Mouse (Mus musculus): ENCODE results near the gene Ndrg2. TPM values are rescaled to one million over a fixed set of nuclear protein-coding genes. Genes with fewer than 3 reads are reported as not detected.

Ndrg2 gene
- total RNA-seq, 1 experiment = 5.7 TPM

GRCm38 (mm10) chr14:51941577-51941976, 27.6 kb upstream of the Ndrg2 start:
- TF ChIP-seq CHD2 (IDR thresholded peaks at IDR 0.05; ENCODE audit: low read depth, low read length) = no peak
- H3K4me3 ChIP-seq (ENCODE audit: insufficient read depth in 1 of 2, low read depth in 1 of 2, low read length in 2 of 2, poor library complexity in 1 of 2, severe bottlenecking in 1 of 2) = no peak overlapping the region
- no peak overlapping the region for H3K9ac ChIP-seq (ENCODE audit: insufficient read depth, low read depth, low read length, poor library complexity, severe bottlenecking)
- in situ Hi-C loops (cut with MboI; ENCODE audit: low sequenced_read_pairs in 2 of 2, unreplicated experiment in 2 of 2) = no loop called here
- H3K4me1 ChIP-seq (ENCODE audit: control insufficient read depth in 2 of 2, insufficient read depth in 2 of 2, low read length in 2 of 2, poor library complexity in 1 of 2) = peaks cover 2 to 6% of the 10 kb centered on the region in 2 experiments; a peak in 2 of 4 replicates
- H3K9me3 ChIP-seq (ENCODE audit: control insufficient read depth, insufficient read depth, low read depth, low read length) = no peaks in the 10 kb centered on the region
- H3K36me3 ChIP-seq (ENCODE audit: control insufficient read depth, insufficient read depth, low read length, poor library complexity, severe bottlenecking) = no peaks in the 10 kb centered on the region
- no peak for DNase-seq (ENCODE audit: low read depth, low spot score)
- H3K27ac ChIP-seq (ENCODE audit: insufficient read depth, low read depth, low read length, poor library complexity, severe bottlenecking) = no peak overlapping the region

- no peak overlapping the region for H3K9ac ChIP-seq (ENCODE audit: insufficient read depth, low read depth, low read length, poor library complexity, severe bottlenecking)
- H3K4me3 ChIP-seq (ENCODE audit: insufficient read depth in 1 of 2, low read depth in 1 of 2, low read length in 2 of 2, poor library complexity in 1 of 2, severe bottlenecking in 1 of 2) = no peak overlapping the region
- peaks cover 2 to 6% of the 10 kb centered on the region in 2 experiments; a peak in 2 of 4 replicates for H3K4me1 ChIP-seq (ENCODE audit: control insufficient read depth in 2 of 2, insufficient read depth in 2 of 2, low read length in 2 of 2, poor library complexity in 1 of 2)
- TF ChIP-seq CHD2 (IDR thresholded peaks at IDR 0.05; ENCODE audit: low read depth, low read length) (no peak), ZC3H11A (IDR thresholded peaks at IDR 0.05; ENCODE audit: borderline replicate concordance, low read depth, low read length) (no peak), MAFK (IDR thresholded peaks at IDR 0.05; ENCODE audit: insufficient read depth, low read depth, low read length) (no peak), ZNF384 (IDR thresholded peaks at IDR 0.05; ENCODE audit: low read depth, low read length) (no peak), HCFC1 (IDR thresholded peaks at IDR 0.05; ENCODE audit: borderline replicate concordance, insufficient read depth, low read length) (no peak)
- in situ Hi-C loops (cut with MboI; ENCODE audit: low sequenced_read_pairs in 2 of 2, unreplicated experiment in 2 of 2) = no loop called here
- no peaks in the 10 kb centered on the region for H3K9me3 ChIP-seq (ENCODE audit: control insufficient read depth, insufficient read depth, low read depth, low read length)
- H3K27ac ChIP-seq (ENCODE audit: insufficient read depth, low read depth, low read length, poor library complexity, severe bottlenecking) = no peak overlapping the region
- H3K36me3 ChIP-seq (ENCODE audit: control insufficient read depth, insufficient read depth, low read length, poor library complexity, severe bottlenecking) = no peaks in the 10 kb centered on the region
- DNase-seq (ENCODE audit: low read depth, low spot score) = peak; percentile 51
Observed at GRCm38 (mm10) chr14:51940944-51941560, 27.1 kb upstream of the Ndrg2 start.

- TF ChIP-seq HCFC1 (IDR thresholded peaks at IDR 0.05; ENCODE audit: borderline replicate concordance, insufficient read depth, low read length) (no peak), CHD2 (IDR thresholded peaks at IDR 0.05; ENCODE audit: low read depth, low read length) (no peak), ZC3H11A (IDR thresholded peaks at IDR 0.05; ENCODE audit: borderline replicate concordance, low read depth, low read length) (no peak), MAFK (IDR thresholded peaks at IDR 0.05; ENCODE audit: insufficient read depth, low read depth, low read length) (no peak), ZNF384 (IDR thresholded peaks at IDR 0.05; ENCODE audit: low read depth, low read length) (no peak)
- Histone ChIP-seq H3K36me3 (ENCODE audit: control insufficient read depth, insufficient read depth, low read length, poor library complexity, severe bottlenecking) (no peaks in the 10 kb centered on the region), H3K9ac (ENCODE audit: insufficient read depth, low read depth, low read length, poor library complexity, severe bottlenecking) (no peak overlapping the region), H3K4me1 (ENCODE audit: control insufficient read depth in 2 of 2, insufficient read depth in 2 of 2, low read length in 2 of 2, poor library complexity in 1 of 2) (peaks cover 2 to 6% of the 10 kb centered on the region in 2 experiments; a peak in 2 of 4 replicates), H3K4me3 (ENCODE audit: insufficient read depth in 1 of 2, low read depth in 1 of 2, low read length in 2 of 2, poor library complexity in 1 of 2, severe bottlenecking in 1 of 2) (no peak overlapping the region), H3K9me3 (ENCODE audit: control insufficient read depth, insufficient read depth, low read depth, low read length) (no peaks in the 10 kb centered on the region), H3K27ac (ENCODE audit: insufficient read depth, low read depth, low read length, poor library complexity, severe bottlenecking) (no peak overlapping the region)
- DNase-seq (ENCODE audit: low read depth, low spot score) = no peak
- in situ Hi-C loops (cut with MboI; ENCODE audit: low sequenced_read_pairs in 2 of 2, unreplicated experiment in 2 of 2) = no loop called here
Observed at GRCm38 (mm10) chr14:51939005-51939404, 25.0 kb upstream of the Ndrg2 start.

- no peak for DNase-seq (ENCODE audit: low read depth, low spot score)
- TF ChIP-seq ZC3H11A (IDR thresholded peaks at IDR 0.05; ENCODE audit: borderline replicate concordance, low read depth, low read length) (no peak), ZNF384 (IDR thresholded peaks at IDR 0.05; ENCODE audit: low read depth, low read length) (no peak), MAFK (IDR thresholded peaks at IDR 0.05; ENCODE audit: insufficient read depth, low read depth, low read length) (no peak), CHD2 (IDR thresholded peaks at IDR 0.05; ENCODE audit: low read depth, low read length) (no peak), HCFC1 (IDR thresholded peaks at IDR 0.05; ENCODE audit: borderline replicate concordance, insufficient read depth, low read length) (no peak)
- H3K27ac ChIP-seq (ENCODE audit: insufficient read depth, low read depth, low read length, poor library complexity, severe bottlenecking) = no peak overlapping the region
- H3K4me3 ChIP-seq (ENCODE audit: insufficient read depth in 1 of 2, low read depth in 1 of 2, low read length in 2 of 2, poor library complexity in 1 of 2, severe bottlenecking in 1 of 2) = no peak overlapping the region
- in situ Hi-C loops (cut with MboI; ENCODE audit: low sequenced_read_pairs in 2 of 2, unreplicated experiment in 2 of 2) = no loop called here
- H3K9ac ChIP-seq (ENCODE audit: insufficient read depth, low read depth, low read length, poor library complexity, severe bottlenecking) = no peak overlapping the region
- H3K36me3 ChIP-seq (ENCODE audit: control insufficient read depth, insufficient read depth, low read length, poor library complexity, severe bottlenecking) = no peaks in the 10 kb centered on the region
- H3K4me1 ChIP-seq (ENCODE audit: control insufficient read depth in 2 of 2, insufficient read depth in 2 of 2, low read length in 2 of 2, poor library complexity in 1 of 2) = no peaks in the 10 kb centered on the region
- H3K9me3 ChIP-seq (ENCODE audit: control insufficient read depth, insufficient read depth, low read depth, low read length) = no peaks in the 10 kb centered on the region
Observed at GRCm38 (mm10) chr14:51932092-51933020, 18.4 kb upstream of the Ndrg2 start.
